Mouse (Mus musculus) hindlimb bud, embryonic 11.5 days (tissue): ENCODE results near the gene Sult2b1.

ENCODE experiments used
- DNase-seq: peaks from one replicate; pipeline ENCODE4 v3.0.0-alpha.2; 2012; ENCODE audit warnings: low read depth, low spot score; ENCODE audit errors: extremely low spot score

Sult2b1 gene

GRCm38 (mm10) chr7:45801348-45801747 lies 16.9 kb upstream of the Sult2b1 start:
- DNase-seq, result peak; percentile 87

- DNase-seq, result no peak
Observed at GRCm38 (mm10) chr7:45800546-45801204, 16.2 kb upstream of the Sult2b1 start.

- no peak for DNase-seq
Observed at GRCm38 (mm10) chr7:45800001-45800400, 15.5 kb upstream of the Sult2b1 start.

- no peak for DNase-seq
Observed at GRCm38 (mm10) chr7:45798931-45799330, 14.5 kb upstream of the Sult2b1 start.

- DNase-seq, result no peak
Observed at GRCm38 (mm10) chr7:45798511-45798836, 14.0 kb upstream of the Sult2b1 start.

GRCm38 (mm10) chr7:45797661-45798510 lies 13.4 kb upstream of the Sult2b1 start:
- no peak for DNase-seq

GRCm38 (mm10) chr7:45796950-45797349 lies 12.5 kb upstream of the Sult2b1 start:
- DNase-seq, result no peak

- no peak for DNase-seq
Observed at GRCm38 (mm10) chr7:45794971-45795370, 10.5 kb upstream of the Sult2b1 start.

GRCm38 (mm10) chr7:45793969-45794585 lies 9.6 kb upstream of the Sult2b1 start:
- DNase-seq, result no peak

- no peak for DNase-seq
Observed at GRCm38 (mm10) chr7:45793240-45793639, 8.8 kb upstream of the Sult2b1 start.

- no peak for DNase-seq
Observed at GRCm38 (mm10) chr7:45791756-45792490, 7.5 kb upstream of the Sult2b1 start.

GRCm38 (mm10) chr7:45790721-45791120 lies 6.3 kb upstream of the Sult2b1 start:
- no peak for DNase-seq

- no peak for DNase-seq
Observed at GRCm38 (mm10) chr7:45787642-45788041, 3.2 kb upstream of the Sult2b1 start.

GRCm38 (mm10) chr7:45786661-45787413 lies 2.4 kb upstream of the Sult2b1 start:
- DNase-seq, result no peak

GRCm38 (mm10) chr7:45786136-45786578 lies 1.7 kb upstream of the Sult2b1 start:
- peak; percentile 74 for DNase-seq

GRCm38 (mm10) chr7:45785388-45786135 lies 1.1 kb upstream of the Sult2b1 start:
- DNase-seq, result no peak

- no peak for DNase-seq
Observed at GRCm38 (mm10) chr7:45783511-45784091, 868 bp downstream of the Sult2b1 start, which contains the start of gene Lmtk3. Lmtk3 (plus strand) TSS chr7:45783738.

- DNase-seq, result no peak
Observed at GRCm38 (mm10) chr7:45782271-45782670, 2.2 kb downstream of the Sult2b1 start.

GRCm38 (mm10) chr7:45779081-45779641 lies 5.3 kb downstream of the Sult2b1 start:
- no peak for DNase-seq
